10 mouse cellular contexts compared by ENCODE assay signal in the genomic region with DNA sequence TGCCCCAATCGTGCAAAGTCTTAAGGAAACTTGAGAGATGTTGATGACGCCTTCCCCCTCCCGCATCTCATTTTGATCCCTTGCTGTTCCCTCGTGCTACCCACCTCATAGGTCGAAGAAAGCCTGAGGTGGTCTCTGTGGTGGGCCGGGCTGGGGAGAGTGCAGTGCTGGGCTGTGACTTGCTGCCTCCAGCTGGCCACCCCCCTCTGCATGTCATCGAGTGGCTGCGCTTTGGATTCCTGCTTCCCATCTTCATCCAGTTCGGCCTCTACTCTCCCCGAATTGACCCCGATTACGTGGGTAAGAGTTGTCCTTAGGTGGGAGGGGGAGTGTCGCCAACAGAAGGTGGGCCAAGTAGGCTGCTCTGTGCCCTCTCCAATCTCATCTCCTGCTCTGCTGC. TPM values are rescaled to one million over a fixed set of nuclear protein-coding genes. Genes with fewer than 3 reads are reported as not detected.
A peak's percentile ranks its signal among the peaks of the same experiment; 100 is the strongest.
DNase-seq lines count a peak whose midpoint lies in the region; ATAC-seq lines count a peak whose summit lies in the region.
"Had no signal": no experiment of that assay in that cellular context is flagged by ENCODE, and none has a peak within 500 bp of the region (broad histone marks: within the 10 kb centered on the region; RNA-seq: fewer than 3 reads in every experiment).

No protein-coding gene starts in this region.

- no peak overlapping the region; the same call in 1 of the 2 replicates for H3K27ac ChIP-seq in neural tube, embryonic 11.5 days (ENCODE audit: low read depth, low read length)
- no peak overlapping the region for H3K27ac ChIP-seq in hindbrain, embryonic 14.5 days
- no peak overlapping the region; the same call in 1 of the 2 replicates for H3K27ac ChIP-seq in midbrain, embryonic 12.5 days (replicated peaks)

- H3K9me3 ChIP-seq in neural tube, embryonic 11.5 days (ENCODE audit: control insufficient read depth, low read length), result no peaks in the 10 kb centered on the region
- no peaks in the 10 kb centered on the region for H3K9me3 ChIP-seq in hindbrain, embryonic 14.5 days (ENCODE audit: control insufficient read depth, low read length)
- H3K9me3 ChIP-seq in midbrain, embryonic 12.5 days, result no peaks in the 10 kb centered on the region

- H3K4me3 ChIP-seq in neural tube, embryonic 11.5 days (ENCODE audit: low read depth, low read length), result peak overlapping the region; percentile 74
- H3K4me3 ChIP-seq in hindbrain, embryonic 14.5 days (replicated peaks; ENCODE audit: low read length), result peak overlapping the region; percentile 68
- H3K4me3 ChIP-seq in midbrain, embryonic 12.5 days, result peak overlapping the region; percentile 73

- ATAC-seq in neural tube, embryonic 11.5 days (ENCODE audit: insufficient read depth, low FRiP score, low TSS enrichment), result no peak
- ATAC-seq in hindbrain, embryonic 14.5 days (ENCODE audit: low FRiP score), result no peak
- ATAC-seq in midbrain, embryonic 12.5 days (ENCODE audit: low FRiP score, low read depth), result no peak
- no peak for ATAC-seq in megakaryocyte-erythroid progenitor cell, adult 5-6 weeks (replicated peaks; ENCODE audit: low FRiP score, low TSS enrichment, poor library complexity, severe bottlenecking)

- DNase-seq in neural tube, embryonic 11.5 days (ENCODE audit: low spot score), result no peak
- no peak for DNase-seq in neural tube, embryonic 10.5 days (ENCODE audit: extremely low spot score, low spot score)
- no peak for DNase-seq in hindbrain, embryonic 14.5 days (ENCODE audit: low spot score)
- DNase-seq in thymus, postnatal 10 days (ENCODE audit: low spot score in 2 of 2), result no peak
- no peak for DNase-seq in adipocyte (ENCODE audit: low spot score)
- no peak for DNase-seq in frontal cortex, postnatal 25 days (ENCODE audit: low spot score in 2 of 2)
- DNase-seq: cerebellum, adult 9-11 months; lung, postnatal 36 days had no signal

- 46% methylated on average over 13 of the region's 13 CpGs for WGBS in neural tube, embryonic 11.5 days
- 54% methylated on average over 13 of the region's 13 CpGs for WGBS in hindbrain, embryonic 14.5 days
- 59% methylated on average over 13 of the region's 13 CpGs for WGBS in midbrain, embryonic 12.5 days

- H3K4me2 ChIP-seq in neural tube, embryonic 11.5 days (ENCODE audit: low read depth), result peak overlapping the region; percentile 73
- H3K4me2 ChIP-seq in hindbrain, embryonic 14.5 days (replicated peaks), result peak overlapping the region; percentile 77
- peak overlapping the region; percentile 94 for H3K4me2 ChIP-seq in midbrain, embryonic 12.5 days (replicated peaks)

- peak overlapping the region; percentile 33 for H3K9ac ChIP-seq in neural tube, embryonic 11.5 days (ENCODE audit: low read length)
- peak overlapping the region; percentile 70 for H3K9ac ChIP-seq in hindbrain, embryonic 14.5 days
- H3K9ac ChIP-seq in midbrain, embryonic 12.5 days (replicated peaks), result peak overlapping the region; percentile 80

- H3K4me1 ChIP-seq in neural tube, embryonic 11.5 days (ENCODE audit: control insufficient read depth, insufficient read depth, low read length), result peaks cover 44% of the 10 kb centered on the region
- H3K4me1 ChIP-seq in hindbrain, embryonic 14.5 days (replicated peaks; ENCODE audit: control insufficient read depth, insufficient read depth, low read length), result peaks cover 48% of the 10 kb centered on the region
- peaks cover 58% of the 10 kb centered on the region for H3K4me1 ChIP-seq in midbrain, embryonic 12.5 days

- no peaks in the 10 kb centered on the region for H3K27me3 ChIP-seq in neural tube, embryonic 11.5 days (ENCODE audit: control insufficient read depth, insufficient read depth, low read length)
- H3K27me3 ChIP-seq in hindbrain, embryonic 14.5 days (ENCODE audit: control insufficient read depth, insufficient read depth, low read length), result no peaks in the 10 kb centered on the region
- H3K27me3 ChIP-seq in midbrain, embryonic 12.5 days, result peaks cover 10% of the 10 kb centered on the region

- peaks cover 2% of the 10 kb centered on the region; the same call in 1 of the 2 replicates for H3K36me3 ChIP-seq in neural tube, embryonic 11.5 days (ENCODE audit: control insufficient read depth, insufficient read depth, low read length)
- H3K36me3 ChIP-seq in hindbrain, embryonic 14.5 days (replicated peaks; ENCODE audit: control insufficient read depth, insufficient read depth), result peaks cover 3% of the 10 kb centered on the region; the same call in 1 of the 2 replicates
- peaks cover 14% of the 10 kb centered on the region for H3K36me3 ChIP-seq in midbrain, embryonic 12.5 days

RNA-seq across cellular contexts. Expression of gene Igsf9, which starts 3.1 kb away (rescaled TPM):
- 45.9 and 59.3 TPM in 2 replicates for polyA plus RNA-seq in neural tube, embryonic 11.5 days (2014; fragmentation: Nextera tagmentation; extraction: Ambion mirVana)
- polyA plus RNA-seq in hindbrain, embryonic 14.5 days (2014; fragmentation: Nextera tagmentation; extraction: Ambion mirVana), result 27.6 and 28.5 TPM in 2 replicates
- 86.1 and 99.3 TPM in 2 replicates for polyA plus RNA-seq in midbrain, embryonic 12.5 days (2016; fragmentation: Nextera tagmentation; extraction: Ambion mirVana)
- total RNA-seq in megakaryocyte-erythroid progenitor cell, adult 5-6 weeks (2014; fragmentation: Nextera tagmentation), result not detected in 2 replicates
- 0.09 TPM in 1 of 2 replicates, not detected in the other for total RNA-seq in megakaryocyte-erythroid progenitor cell, adult 5-6 weeks (2017)

RNA-seq across cellular contexts. Expression of gene Slamf9, which starts 9.5 kb away (rescaled TPM):
- polyA plus RNA-seq in neural tube, embryonic 11.5 days (2014; fragmentation: Nextera tagmentation; extraction: Ambion mirVana), result 0.17 TPM in 1 of 2 replicates, not detected in the other
- polyA plus RNA-seq in hindbrain, embryonic 14.5 days (2014; fragmentation: Nextera tagmentation; extraction: Ambion mirVana), result 0.15 and 0.26 TPM in 2 replicates
- 0.18 TPM in 1 of 2 replicates, not detected in the other for polyA plus RNA-seq in midbrain, embryonic 12.5 days (2016; fragmentation: Nextera tagmentation; extraction: Ambion mirVana)
- total RNA-seq in megakaryocyte-erythroid progenitor cell, adult 5-6 weeks (2014; fragmentation: Nextera tagmentation), result not detected in 2 replicates
- not detected in 2 replicates for total RNA-seq in megakaryocyte-erythroid progenitor cell, adult 5-6 weeks (2017)

RNA-seq across cellular contexts. Expression of gene Tagln2, which starts 15.2 kb away (rescaled TPM):
- 79.8 and 93.6 TPM in 2 replicates for polyA plus RNA-seq in neural tube, embryonic 11.5 days (2014; fragmentation: Nextera tagmentation; extraction: Ambion mirVana)
- 53.0 and 62.6 TPM in 2 replicates for polyA plus RNA-seq in hindbrain, embryonic 14.5 days (2014; fragmentation: Nextera tagmentation; extraction: Ambion mirVana)
- 37.0 and 45.9 TPM in 2 replicates for polyA plus RNA-seq in midbrain, embryonic 12.5 days (2016; fragmentation: Nextera tagmentation; extraction: Ambion mirVana)
- total RNA-seq in megakaryocyte-erythroid progenitor cell, adult 5-6 weeks (2014; fragmentation: Nextera tagmentation), result 244 and 269 TPM in 2 replicates
- 147 and 171 TPM in 2 replicates for total RNA-seq in megakaryocyte-erythroid progenitor cell, adult 5-6 weeks (2017)

RNA-seq across cellular contexts. Expression of gene Cfap45, which starts 35.9 kb away (rescaled TPM):
- 1.7 and 2.5 TPM in 2 replicates for polyA plus RNA-seq in neural tube, embryonic 11.5 days (2014; fragmentation: Nextera tagmentation; extraction: Ambion mirVana)
- 3.7 and 5.5 TPM in 2 replicates for polyA plus RNA-seq in hindbrain, embryonic 14.5 days (2014; fragmentation: Nextera tagmentation; extraction: Ambion mirVana)
- 1.2 TPM in 2 replicates for polyA plus RNA-seq in midbrain, embryonic 12.5 days (2016; fragmentation: Nextera tagmentation; extraction: Ambion mirVana)
- not detected in 2 replicates for total RNA-seq in megakaryocyte-erythroid progenitor cell, adult 5-6 weeks (2014; fragmentation: Nextera tagmentation)
- total RNA-seq in megakaryocyte-erythroid progenitor cell, adult 5-6 weeks (2017), result 0.75 TPM in 1 of 2 replicates, not detected in the other
